Mouse (Mus musculus): ENCODE results near the gene Tmem119.
"Not testable (repeated sequence)": the region's sequence is repeated elsewhere in the genome, so short reads cannot be mapped to it uniquely, and the experiment has no call there.

Gene Tmem119

GRCm38 (mm10) chr5:113815638-113816152 is 15.4 kb upstream of the Tmem119 start:
- DNase-seq (ENCODE audit: low spot score): peak; percentile 80

- no peak for DNase-seq (ENCODE audit: low spot score)
Measured at GRCm38 (mm10) chr5:113815041-113815389, 14.7 kb upstream of the Tmem119 start.

GRCm38 (mm10) chr5:113814111-113815040 is 14.1 kb upstream of the Tmem119 start:
- no peak for DNase-seq (ENCODE audit: low spot score)

GRCm38 (mm10) chr5:113813608-113814007 is 13.3 kb upstream of the Tmem119 start:
- DNase-seq (ENCODE audit: low spot score): no peak

GRCm38 (mm10) chr5:113812638-113813037 is 12.3 kb upstream of the Tmem119 start:
- no peak for DNase-seq (ENCODE audit: low spot score)

- DNase-seq (ENCODE audit: low spot score): not testable (repeated sequence)
Measured at GRCm38 (mm10) chr5:113811824-113812420, 11.6 kb upstream of the Tmem119 start.

- DNase-seq (ENCODE audit: low spot score): no peak
Measured at GRCm38 (mm10) chr5:113810111-113810510, 9.8 kb upstream of the Tmem119 start.

- no peak for DNase-seq (ENCODE audit: low spot score)
Measured at GRCm38 (mm10) chr5:113808177-113808576, 7.9 kb upstream of the Tmem119 start.

- DNase-seq (ENCODE audit: low spot score): no peak
Measured at GRCm38 (mm10) chr5:113807712-113808111, 7.4 kb upstream of the Tmem119 start.

- DNase-seq (ENCODE audit: low spot score): no peak
Measured at GRCm38 (mm10) chr5:113806414-113806813, 6.1 kb upstream of the Tmem119 start.

GRCm38 (mm10) chr5:113805301-113805700 is 5.0 kb upstream of the Tmem119 start:
- no peak for DNase-seq (ENCODE audit: low spot score)

GRCm38 (mm10) chr5:113804395-113804966 is 4.2 kb upstream of the Tmem119 start:
- no peak for DNase-seq (ENCODE audit: low spot score)

- no peak for DNase-seq (ENCODE audit: low spot score)
Measured at GRCm38 (mm10) chr5:113799691-113800090, 625 bp downstream of the Tmem119 start.

GRCm38 (mm10) chr5:113798525-113798924 is 1.8 kb downstream of the Tmem119 start:
- DNase-seq (ENCODE audit: low spot score): no peak

GRCm38 (mm10) chr5:113797149-113797882 is 3.0 kb downstream of the Tmem119 start:
- no peak for DNase-seq (ENCODE audit: low spot score)

- no peak for DNase-seq (ENCODE audit: low spot score)
Measured at GRCm38 (mm10) chr5:113796401-113797148, 3.7 kb downstream of the Tmem119 start.

- no peak for DNase-seq (ENCODE audit: low spot score)
Measured at GRCm38 (mm10) chr5:113791197-113792095, 8.9 kb downstream of the Tmem119 start.

- DNase-seq (ENCODE audit: low spot score): no peak
Measured at GRCm38 (mm10) chr5:113790453-113791196, 9.7 kb downstream of the Tmem119 start.

GRCm38 (mm10) chr5:113789075-113789788 is 11.1 kb downstream of the Tmem119 start:
- DNase-seq (ENCODE audit: low spot score): peak; percentile 27

Data from urinary bladder, postnatal 25 days (tissue).